Mouse (Mus musculus) kidney, adult 11 months (tissue): ENCODE results near the gene Cyp11a1.

Experiments used
- DNase-seq: peaks from one replicate; pipeline ENCODE4 v3.0.0; 2022

Cyp11a1 gene

GRCm38 (mm10) chr9:57972776-57973439 lies 33.3 kb upstream of the Cyp11a1 start:
- DNase-seq: no peak

GRCm38 (mm10) chr9:57973440-57974066 lies 32.7 kb upstream of the Cyp11a1 start:
- DNase-seq: no peak

GRCm38 (mm10) chr9:57974221-57974620 lies 32.0 kb upstream of the Cyp11a1 start:
- no peak for DNase-seq

- no peak for DNase-seq
Observed at GRCm38 (mm10) chr9:57975200-57975821, 30.9 kb upstream of the Cyp11a1 start.

GRCm38 (mm10) chr9:57978025-57978424 lies 28.2 kb upstream of the Cyp11a1 start:
- no peak for DNase-seq

- no peak for DNase-seq
Observed at GRCm38 (mm10) chr9:57978858-57979257, 27.4 kb upstream of the Cyp11a1 start.

GRCm38 (mm10) chr9:57980570-57980969 lies 25.6 kb upstream of the Cyp11a1 start:
- no peak for DNase-seq

GRCm38 (mm10) chr9:57985304-57985703 lies 20.9 kb upstream of the Cyp11a1 start:
- DNase-seq: no peak

GRCm38 (mm10) chr9:57986293-57986692 lies 19.9 kb upstream of the Cyp11a1 start:
- DNase-seq: no peak

GRCm38 (mm10) chr9:57988098-57988497 lies 18.1 kb upstream of the Cyp11a1 start:
- DNase-seq: peak; percentile 17

- no peak for DNase-seq
Observed at GRCm38 (mm10) chr9:57989309-57989708, 16.9 kb upstream of the Cyp11a1 start.

- DNase-seq: no peak
Observed at GRCm38 (mm10) chr9:57990438-57991110, 15.6 kb upstream of the Cyp11a1 start.

- DNase-seq: no peak
Observed at GRCm38 (mm10) chr9:57992060-57992459, 14.2 kb upstream of the Cyp11a1 start.

GRCm38 (mm10) chr9:57992781-57993591 lies 13.2 kb upstream of the Cyp11a1 start:
- no peak for DNase-seq

- DNase-seq: no peak
Observed at GRCm38 (mm10) chr9:57995282-57995681, 10.9 kb upstream of the Cyp11a1 start.

GRCm38 (mm10) chr9:57997511-57998031 lies 8.6 kb upstream of the Cyp11a1 start:
- no peak for DNase-seq

- DNase-seq: peak; percentile 44
Observed at GRCm38 (mm10) chr9:57998032-57998659, 8.1 kb upstream of the Cyp11a1 start.

- no peak for DNase-seq
Observed at GRCm38 (mm10) chr9:57998685-57999084, 7.5 kb upstream of the Cyp11a1 start.

- DNase-seq: no peak
Observed at GRCm38 (mm10) chr9:57999676-58000075, 6.5 kb upstream of the Cyp11a1 start.

GRCm38 (mm10) chr9:58003272-58003671 lies 2.9 kb upstream of the Cyp11a1 start:
- no peak for DNase-seq

- DNase-seq: no peak
Observed at GRCm38 (mm10) chr9:58008336-58009014, 2.3 kb downstream of the Cyp11a1 start.

GRCm38 (mm10) chr9:58009015-58009362 lies 2.8 kb downstream of the Cyp11a1 start:
- no peak for DNase-seq
